Mouse (Mus musculus): ENCODE measurements at regions not wholly inside any gene's neighbourhood (a gene's known extent, or its start where the extent isn't known, plus 50 kb on each side); places are given as distances from the start of the nearest gene placed in this dataset.

DNA sequence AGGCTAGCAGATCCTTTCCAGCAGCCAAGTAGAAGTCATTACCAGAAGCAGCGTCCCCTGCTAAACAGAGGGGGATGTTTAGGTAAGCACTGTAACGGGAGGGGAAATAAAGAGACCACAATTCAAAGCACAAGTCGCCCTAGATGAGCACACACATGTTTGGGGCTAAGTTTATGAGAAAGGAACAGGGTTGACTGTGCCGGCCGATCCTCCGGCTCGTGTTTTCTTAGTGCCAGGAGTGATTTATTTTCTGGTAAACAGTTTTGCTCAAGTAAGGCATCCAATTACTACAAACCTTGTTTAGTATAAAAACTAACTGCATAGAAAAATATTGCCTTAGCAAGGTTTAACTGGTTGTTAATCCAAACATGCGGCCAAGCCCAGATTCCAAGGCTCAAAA is 178.1 kb downstream of the Clic5 start:
- H3K27me3 ChIP-seq (ENCODE audit: control insufficient read depth, insufficient read depth, insufficient read length), result no peaks in the 10 kb centered on the region
- H3K4me3 ChIP-seq (ENCODE audit: insufficient read depth, poor library complexity, severe bottlenecking), result no peak overlapping the region
- no peaks in the 10 kb centered on the region for H3K79me2 ChIP-seq (ENCODE audit: control insufficient read depth, insufficient read depth)
- no peak for TF ChIP-seq CEBPB (IDR thresholded peaks at IDR 0.05; ENCODE audit: low read depth)
- no peaks in the 10 kb centered on the region for H3K36me3 ChIP-seq (ENCODE audit: control insufficient read depth, insufficient read depth)
- H3K79me3 ChIP-seq (ENCODE audit: low read depth), result no peaks in the 10 kb centered on the region
- no peak overlapping the region for H3ac ChIP-seq (ENCODE audit: control insufficient read depth, insufficient read length, low read depth)

DNA sequence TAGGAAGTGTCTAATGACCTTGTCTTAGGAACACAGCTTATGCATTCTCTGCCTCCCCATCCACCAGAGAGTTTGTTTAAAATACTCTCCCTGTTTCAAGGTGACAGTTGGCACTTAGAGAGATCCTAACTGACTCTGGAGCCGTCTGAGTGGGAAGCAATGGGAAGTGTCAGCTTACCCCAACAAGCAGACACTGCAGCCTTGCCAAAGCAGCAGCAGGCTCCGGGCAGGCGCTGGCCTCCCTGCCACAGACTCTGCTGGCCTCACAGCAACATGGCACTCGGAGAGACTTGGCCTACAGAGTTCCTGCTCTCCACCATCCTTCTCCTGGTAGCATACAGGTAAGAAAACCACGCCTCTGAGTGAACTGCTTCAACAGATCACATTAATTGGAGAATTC is 179.2 kb downstream of the Clic5 start:
- no peak for TF ChIP-seq FOSL1 (IDR thresholded peaks at IDR 0.05; ENCODE audit: insufficient read depth, low read length, poor library complexity, severe bottlenecking)
- no peak for TF ChIP-seq CTCF (IDR thresholded peaks at IDR 0.05; ENCODE audit: control insufficient read depth, insufficient read depth, insufficient read length)
- no peak for TF ChIP-seq CEBPB (IDR thresholded peaks at IDR 0.05; ENCODE audit: low read depth)
- no peak for TF ChIP-seq MYOG (IDR thresholded peaks at IDR 0.05; ENCODE audit: control insufficient read depth, extremely low read depth, insufficient read length)
- no peak for TF ChIP-seq MYOD1 (IDR thresholded peaks at IDR 0.05; ENCODE audit: control insufficient read depth, insufficient read length, low read depth)
- TF ChIP-seq MAX (IDR thresholded peaks at IDR 0.05), result no peak
- no peak for TF ChIP-seq USF1 (IDR thresholded peaks at IDR 0.05; ENCODE audit: low read depth)
- no peak overlapping the region for H3K4me3 ChIP-seq (ENCODE audit: insufficient read depth, poor library complexity, severe bottlenecking)
- no peaks in the 10 kb centered on the region for H3K36me3 ChIP-seq (ENCODE audit: control insufficient read depth, insufficient read depth)
- H3K79me3 ChIP-seq (ENCODE audit: low read depth), result no peaks in the 10 kb centered on the region
- no peaks in the 10 kb centered on the region for H3K79me2 ChIP-seq (ENCODE audit: control insufficient read depth, insufficient read depth)
- no peak overlapping the region for H3ac ChIP-seq (ENCODE audit: control insufficient read depth, insufficient read length, low read depth)
- no peaks in the 10 kb centered on the region for H3K27me3 ChIP-seq (ENCODE audit: control insufficient read depth, insufficient read depth, insufficient read length)

DNA sequence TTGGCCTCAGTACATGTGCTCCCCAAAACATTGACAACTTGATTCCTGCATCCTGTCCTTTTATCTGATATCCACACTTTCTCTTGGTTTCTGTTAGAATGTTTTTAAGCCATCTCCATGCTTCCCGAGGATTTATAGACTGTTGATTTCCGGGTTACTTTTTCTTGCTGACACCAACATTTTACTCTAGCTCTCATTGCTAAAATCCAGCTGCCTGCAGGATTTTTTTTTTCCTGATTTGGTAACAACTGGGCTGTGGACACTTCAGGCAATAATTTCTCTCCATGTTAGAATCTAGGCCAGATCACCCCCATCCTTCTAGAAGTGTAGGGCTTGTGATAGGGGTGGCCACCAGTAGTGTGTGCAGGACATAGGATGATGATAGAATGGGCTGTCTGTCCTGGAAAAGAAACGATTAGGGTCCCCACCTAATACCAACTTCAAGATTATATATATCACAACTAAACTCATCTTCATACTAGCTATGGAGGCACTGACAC is 182.6 kb downstream of the Clic5 start:
- H3K4me3 ChIP-seq (ENCODE audit: insufficient read depth, poor library complexity, severe bottlenecking), result no peak overlapping the region
- no peaks in the 10 kb centered on the region for H3K36me3 ChIP-seq (ENCODE audit: control insufficient read depth, insufficient read depth)
- H3K79me2 ChIP-seq (ENCODE audit: control insufficient read depth, insufficient read depth), result no peaks in the 10 kb centered on the region
- H3K79me3 ChIP-seq (ENCODE audit: low read depth), result no peaks in the 10 kb centered on the region
- H3K27me3 ChIP-seq (ENCODE audit: control insufficient read depth, insufficient read depth, insufficient read length), result no peaks in the 10 kb centered on the region
- no peak for TF ChIP-seq CEBPB (IDR thresholded peaks at IDR 0.05; ENCODE audit: low read depth)
- no peak for TF ChIP-seq USF1 (IDR thresholded peaks at IDR 0.05; ENCODE audit: low read depth)
- no peak for TF ChIP-seq MYOD1 (IDR thresholded peaks at IDR 0.05; ENCODE audit: control insufficient read depth, insufficient read length, low read depth)
- no peak for TF ChIP-seq FOSL1 (IDR thresholded peaks at IDR 0.05; ENCODE audit: insufficient read depth, low read length, poor library complexity, severe bottlenecking)
- no peak for TF ChIP-seq CTCF (IDR thresholded peaks at IDR 0.05; ENCODE audit: control insufficient read depth, insufficient read depth, insufficient read length)
- TF ChIP-seq MYOG (IDR thresholded peaks at IDR 0.05; ENCODE audit: control insufficient read depth, extremely low read depth, insufficient read length), result no peak
- no peak for TF ChIP-seq MAX (IDR thresholded peaks at IDR 0.05)
- no peak overlapping the region for H3ac ChIP-seq (ENCODE audit: control insufficient read depth, insufficient read length, low read depth)

DNA sequence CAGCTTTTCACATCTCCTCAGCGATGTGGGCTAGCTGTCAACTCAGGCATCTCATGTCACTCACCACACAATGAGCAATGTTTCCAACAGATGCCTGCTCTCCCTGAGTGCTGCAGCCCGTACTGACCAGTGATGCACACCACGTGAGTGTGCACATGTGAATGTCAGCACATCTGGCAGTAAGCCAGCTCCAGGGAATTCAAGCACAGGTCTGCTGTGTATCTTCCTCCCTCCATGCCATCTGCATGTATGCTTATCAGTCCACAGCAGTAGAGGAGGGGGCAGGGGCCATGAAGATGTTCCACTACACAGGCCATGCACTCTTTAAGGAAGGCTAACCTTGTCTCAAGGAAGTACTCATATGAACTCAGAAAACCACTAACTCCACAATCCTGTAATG is 183.2 kb downstream of the Clic5 start:
- TF ChIP-seq FOSL1 (IDR thresholded peaks at IDR 0.05; ENCODE audit: insufficient read depth, low read length, poor library complexity, severe bottlenecking) (no peak), CTCF (IDR thresholded peaks at IDR 0.05; ENCODE audit: control insufficient read depth, insufficient read depth, insufficient read length) (no peak), CEBPB (IDR thresholded peaks at IDR 0.05; ENCODE audit: low read depth) (no peak), MYOD1 (IDR thresholded peaks at IDR 0.05; ENCODE audit: control insufficient read depth, insufficient read length, low read depth) (no peak), MAX (IDR thresholded peaks at IDR 0.05) (no peak), MYOG (IDR thresholded peaks at IDR 0.05; ENCODE audit: control insufficient read depth, extremely low read depth, insufficient read length) (no peak), USF1 (IDR thresholded peaks at IDR 0.05; ENCODE audit: low read depth) (no peak)
- H3K36me3 ChIP-seq (ENCODE audit: control insufficient read depth, insufficient read depth), result no peaks in the 10 kb centered on the region
- no peak overlapping the region for H3K4me3 ChIP-seq (ENCODE audit: insufficient read depth, poor library complexity, severe bottlenecking)
- H3K79me2 ChIP-seq (ENCODE audit: control insufficient read depth, insufficient read depth), result no peaks in the 10 kb centered on the region
- no peak overlapping the region for H3ac ChIP-seq (ENCODE audit: control insufficient read depth, insufficient read length, low read depth)
- H3K79me3 ChIP-seq (ENCODE audit: low read depth), result no peaks in the 10 kb centered on the region
- no peaks in the 10 kb centered on the region for H3K27me3 ChIP-seq (ENCODE audit: control insufficient read depth, insufficient read depth, insufficient read length)

DNA sequence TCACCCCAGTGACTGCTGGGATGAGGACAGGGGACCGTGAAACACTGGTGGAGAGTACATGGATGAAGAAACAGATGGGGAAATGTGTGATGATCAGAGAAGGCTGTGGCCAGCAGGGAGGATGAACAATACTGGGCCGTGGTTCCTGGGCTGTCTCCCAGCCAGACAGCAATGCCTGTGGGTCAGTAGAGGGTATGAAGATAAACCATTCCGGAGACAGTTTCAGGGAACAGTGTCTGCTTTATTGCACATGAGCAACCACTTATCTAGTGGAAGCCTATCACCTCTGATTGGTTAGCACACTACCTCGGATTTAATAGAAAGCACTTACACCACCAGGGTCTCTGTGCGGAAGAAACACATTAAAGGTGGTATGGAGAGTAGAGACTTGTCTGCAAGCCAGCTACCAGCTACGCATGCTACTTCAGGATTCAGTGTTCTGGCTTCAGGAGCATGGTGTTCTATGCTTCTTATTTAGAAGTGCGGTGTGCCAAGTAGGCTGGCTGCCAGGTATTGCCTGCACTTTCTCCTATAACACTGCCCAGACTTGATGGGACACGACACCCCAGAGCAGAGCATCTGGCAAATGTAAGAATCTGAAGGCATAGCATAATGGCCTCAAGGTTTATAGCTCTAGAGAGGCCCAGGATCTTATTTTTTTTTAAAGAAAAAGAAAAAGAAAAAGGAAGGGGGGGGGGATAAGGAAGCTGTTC is 185.5 kb downstream of the Clic5 start:
- H3K79me3 ChIP-seq (ENCODE audit: low read depth), result no peaks in the 10 kb centered on the region
- no peaks in the 10 kb centered on the region for H3K27me3 ChIP-seq (ENCODE audit: control insufficient read depth, insufficient read depth, insufficient read length)
- no peak overlapping the region for H3K4me3 ChIP-seq (ENCODE audit: insufficient read depth, poor library complexity, severe bottlenecking)
- H3K79me2 ChIP-seq (ENCODE audit: control insufficient read depth, insufficient read depth), result no peaks in the 10 kb centered on the region
- H3ac ChIP-seq (ENCODE audit: control insufficient read depth, insufficient read length, low read depth), result no peak overlapping the region
- no peaks in the 10 kb centered on the region for H3K36me3 ChIP-seq (ENCODE audit: control insufficient read depth, insufficient read depth)
- TF ChIP-seq FOSL1 (IDR thresholded peaks at IDR 0.05; ENCODE audit: insufficient read depth, low read length, poor library complexity, severe bottlenecking), result no peak
- TF ChIP-seq MAX (IDR thresholded peaks at IDR 0.05), result no peak
- TF ChIP-seq MYOD1 (IDR thresholded peaks at IDR 0.05; ENCODE audit: control insufficient read depth, insufficient read length, low read depth), result no peak
- no peak for TF ChIP-seq CTCF (IDR thresholded peaks at IDR 0.05; ENCODE audit: control insufficient read depth, insufficient read depth, insufficient read length)
- TF ChIP-seq MYOG (IDR thresholded peaks at IDR 0.05; ENCODE audit: control insufficient read depth, extremely low read depth, insufficient read length), result no peak
- no peak for TF ChIP-seq USF1 (IDR thresholded peaks at IDR 0.05; ENCODE audit: low read depth)

DNA sequence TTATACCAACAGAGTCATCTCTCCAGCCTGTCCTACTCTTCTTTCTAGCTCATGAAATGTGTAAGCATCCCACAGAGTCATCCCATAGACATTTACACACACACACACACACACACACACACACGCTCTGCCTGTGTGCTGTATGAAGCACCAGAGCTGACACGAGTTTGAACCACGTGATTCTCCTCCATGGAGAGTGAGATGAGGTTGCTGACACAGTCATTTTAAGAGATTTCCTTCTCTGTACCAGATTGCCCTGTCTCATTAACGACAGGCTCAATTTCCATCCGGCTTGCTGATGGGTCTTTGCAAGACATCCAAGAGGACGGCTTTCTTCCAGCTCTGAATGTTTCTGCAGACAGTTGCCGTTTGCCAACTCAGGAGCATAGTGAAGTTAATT is 190.0 kb downstream of the Clic5 start:
- no peak overlapping the region for H3ac ChIP-seq (ENCODE audit: control insufficient read depth, insufficient read length, low read depth)
- no peaks in the 10 kb centered on the region for H3K36me3 ChIP-seq (ENCODE audit: control insufficient read depth, insufficient read depth)
- no peaks in the 10 kb centered on the region for H3K79me3 ChIP-seq (ENCODE audit: low read depth)
- TF ChIP-seq MYOG (IDR thresholded peaks at IDR 0.05; ENCODE audit: control insufficient read depth, extremely low read depth, insufficient read length) (no peak), FOSL1 (IDR thresholded peaks at IDR 0.05; ENCODE audit: insufficient read depth, low read length, poor library complexity, severe bottlenecking) (no peak), USF1 (IDR thresholded peaks at IDR 0.05; ENCODE audit: low read depth) (no peak), CTCF (IDR thresholded peaks at IDR 0.05; ENCODE audit: control insufficient read depth, insufficient read depth, insufficient read length) (no peak), CEBPB (IDR thresholded peaks at IDR 0.05; ENCODE audit: low read depth) (no peak), MAX (IDR thresholded peaks at IDR 0.05) (no peak), MYOD1 (IDR thresholded peaks at IDR 0.05; ENCODE audit: control insufficient read depth, insufficient read length, low read depth) (no peak)
- H3K4me3 ChIP-seq (ENCODE audit: insufficient read depth, poor library complexity, severe bottlenecking), result no peak overlapping the region
- H3K79me2 ChIP-seq (ENCODE audit: control insufficient read depth, insufficient read depth), result no peaks in the 10 kb centered on the region
- no peaks in the 10 kb centered on the region for H3K27me3 ChIP-seq (ENCODE audit: control insufficient read depth, insufficient read depth, insufficient read length)
